Mouse (Mus musculus) midbrain, embryonic 12.5 days (tissue): ENCODE results near the gene Lrit2. TPM values are rescaled to one million over a fixed set of nuclear protein-coding genes. Genes with fewer than 3 reads are reported as not detected.

Source experiments
- ATAC-seq: fragments of 200-750 bp; cut with Nextera tagmentation; 2 replicates; pipeline ENCODE4 v1.8.0; 2017; ENCODE audit warnings: low read depth, moderate TSS enrichment, moderate library complexity; ENCODE audit not compliant: low FRiP score
- H3K27ac ChIP-seq: fragments of 300-500 bp; sonication (generic); replicated peaks from 2 replicates; pipeline ENCODE4 v1.5.1; 2016; ENCODE audit warnings: mild to moderate bottlenecking
- H3K27me3 ChIP-seq: fragments of 300-500 bp; sonication (generic); 2 replicates; pipeline ENCODE4 v1.6.1; 2016; ENCODE audit warnings: mild to moderate bottlenecking
- H3K36me3 ChIP-seq: fragments of 300-500 bp; sonication (generic); 2 replicates; pipeline ENCODE4 v1.6.1; 2016
- H3K4me1 ChIP-seq: fragments of 300-500 bp; sonication (generic); 2 replicates; pipeline ENCODE4 v1.6.1; 2016
- H3K4me2 ChIP-seq: fragments of 300-500 bp; sonication (generic); replicated peaks from 2 replicates; pipeline ENCODE4 v1.6.1; 2016; ENCODE audit warnings: mild to moderate bottlenecking, moderate library complexity
- H3K4me3 ChIP-seq: fragments of 300-500 bp; sonication (generic); 2 replicates; pipeline ENCODE4 v1.5.1; 2016; ENCODE audit warnings: mild to moderate bottlenecking
- H3K9ac ChIP-seq: fragments of 300-500 bp; sonication (generic); replicated peaks from 2 replicates; pipeline ENCODE4 v1.6.1; 2016; ENCODE audit warnings: mild to moderate bottlenecking, moderate library complexity
- H3K9me3 ChIP-seq: fragments of 300-500 bp; sonication (generic); 2 replicates; pipeline ENCODE4 v1.6.1; 2016; ENCODE audit warnings: mild to moderate bottlenecking
- WGBS: fragments of 180-500 bp; shearing (Covaris S2); methylation state at CpG from one replicate; pipeline ENCODE4 v1.1.7; 2016; 5-methylcytosine and 5-hydroxymethylcytosine counted together
- polyA plus RNA-seq: library from polyadenylated mRNA; unstranded; fragments of >200 nt; fragmentation: Nextera tagmentation; extraction: Ambion mirVana; gene quantifications from 2 replicates; pipeline ENCODE4 v1.2.1, GENCODE M21; 2016

The Lrit2 gene
- polyA plus RNA-seq, 1 experiment from 2014 or later = not detected

DNA sequence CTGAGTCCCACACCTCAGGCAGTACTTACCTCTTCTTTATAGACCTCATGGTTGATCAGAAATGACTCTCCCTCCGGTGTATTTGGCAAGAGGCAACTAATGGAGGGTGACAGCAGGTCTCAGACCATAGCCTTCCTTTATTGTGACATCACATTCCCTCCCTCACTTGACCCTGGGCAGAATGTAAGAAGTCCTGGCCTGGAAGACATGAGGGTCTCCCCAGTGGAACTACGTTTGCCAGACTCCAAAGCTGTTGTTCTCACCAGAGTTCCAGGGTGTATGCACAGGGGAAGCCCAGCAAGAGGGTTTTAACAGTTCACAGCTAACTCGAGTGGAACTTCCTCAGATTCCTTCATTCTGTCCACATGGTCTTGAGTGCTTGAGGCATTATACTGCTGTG lies 46.2 kb downstream of the Lrit2 start, which contains the start of gene 2610528A11Rik:
Gene 2610528A11Rik (minus strand): TSS at position 101 of the 400 bp plus-strand sequence.
- Histone ChIP-seq H3K9me3 (no peaks in the 10 kb centered on the region), H3K27me3 (no peaks in the 10 kb centered on the region), H3K4me3 (no peak within 1 kb of the TSS), H3K9ac (no peak within 1 kb of the TSS), H3K36me3 (no peaks in the 10 kb centered on the region), H3K27ac (no peak within 1 kb of the TSS), H3K4me1 (no peaks in the 10 kb centered on the region), H3K4me2 (no peak within 1 kb of the TSS)
- no peak for ATAC-seq
- WGBS = 72% methylated on average over 3 of the region's 3 CpGs

DNA sequence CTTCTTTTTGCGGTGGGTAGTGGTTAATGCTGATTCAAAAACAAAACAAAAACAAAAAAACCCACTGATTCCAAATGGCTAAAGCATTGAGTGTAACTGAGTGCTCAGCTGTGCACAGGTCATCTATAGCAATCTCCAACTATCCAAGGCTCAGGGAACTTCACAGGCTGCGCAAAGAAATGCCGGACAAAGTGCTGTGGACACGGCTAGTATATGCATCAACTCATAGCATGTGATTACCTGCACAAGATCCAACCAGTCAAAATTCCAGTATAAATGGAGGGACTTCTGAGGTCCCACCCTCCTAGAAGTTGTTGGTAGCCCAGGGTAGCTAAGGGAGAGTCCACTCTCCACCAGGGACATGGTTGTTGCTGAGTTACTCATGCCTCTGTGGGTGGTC lies 51.5 kb downstream of the Lrit2 start:
- Histone ChIP-seq H3K9me3 (no peaks in the 10 kb centered on the region), H3K36me3 (peaks cover 27% of the 10 kb centered on the region), H3K27me3 (no peaks in the 10 kb centered on the region), H3K9ac (no peak overlapping the region), H3K27ac (no peak overlapping the region), H3K4me2 (no peak overlapping the region), H3K4me3 (no peak overlapping the region), H3K4me1 (no peaks in the 10 kb centered on the region)
- ATAC-seq = no peak
- 96% methylated on average over 4 of the region's 4 CpGs for WGBS

Other genes starting within 250 kb of the Lrit2 start
- gene Ccser2, start 99.2 kb upstream of the Lrit2 start, polyA plus RNA-seq = 41.7 and 42.4 TPM in 2 replicates
- gene Rgr, start 19.0 kb upstream of the Lrit2 start, polyA plus RNA-seq = not detected in 2 replicates
- not detected in 2 replicates for gene Lrit1, start 13.1 kb upstream of the Lrit2 start, polyA plus RNA-seq
- gene Cdhr1, start 30.4 kb downstream of the Lrit2 start, polyA plus RNA-seq = 0.14 and 0.17 TPM in 2 replicates
- not detected in 2 replicates for gene 2610528A11Rik, start 46.1 kb downstream of the Lrit2 start, polyA plus RNA-seq
- gene Ghitm, start 67.3 kb downstream of the Lrit2 start, polyA plus RNA-seq = 183 and 196 TPM in 2 replicates